Mouse (Mus musculus) liver, embryonic 13.5 days (tissue): ENCODE results near the gene Gm5136. TPM values are rescaled to one million over a fixed set of nuclear protein-coding genes. Genes with fewer than 3 reads are reported as not detected.

Source experiments
- ATAC-seq: fragments of 200-750 bp; cut with Nextera tagmentation; 2 replicates; pipeline ENCODE4 v1.8.0; 2017; ENCODE audit warnings: low read depth, mild to moderate bottlenecking, moderate number of reproducible peaks, moderate library complexity
- DNase-seq: peaks from one replicate; pipeline ENCODE4 v3.0.0; 2022
- H3K27ac ChIP-seq: fragments of 300-500 bp; sonication (generic); 2 replicates; pipeline ENCODE4 v1.5.1; 2015; ENCODE audit warnings: moderate library complexity, mild to moderate bottlenecking, inconsistent platforms
- H3K27me3 ChIP-seq: fragments of 300-500 bp; sonication (generic); 2 replicates; pipeline ENCODE4 v1.6.1; 2015; ENCODE audit warnings: mild to moderate bottlenecking, inconsistent platforms
- H3K36me3 ChIP-seq: fragments of 300-500 bp; sonication (generic); 2 replicates; pipeline ENCODE4 v1.6.1; 2015; ENCODE audit warnings: mild to moderate bottlenecking, inconsistent platforms
- H3K4me1 ChIP-seq: fragments of 300-500 bp; sonication (generic); replicated peaks from 2 replicates; pipeline ENCODE4 v1.6.1; 2015; ENCODE audit warnings: inconsistent platforms
- H3K4me2 ChIP-seq: fragments of 300-500 bp; sonication (generic); 2 replicates; pipeline ENCODE4 v1.6.1; 2015; ENCODE audit warnings: inconsistent platforms, mild to moderate bottlenecking, moderate library complexity
- H3K4me3 ChIP-seq: fragments of 300-500 bp; sonication (generic); replicated peaks from 2 replicates; pipeline ENCODE4 v1.5.1; 2015; ENCODE audit warnings: mild to moderate bottlenecking, inconsistent platforms
- H3K9ac ChIP-seq: fragments of 300-500 bp; sonication (generic); 2 replicates; pipeline ENCODE4 v1.6.1; 2015; ENCODE audit warnings: mild to moderate bottlenecking, inconsistent platforms
- H3K9me3 ChIP-seq: fragments of 300-500 bp; sonication (generic); replicated peaks from 2 replicates; pipeline ENCODE4 v1.6.1; 2016; ENCODE audit warnings: inconsistent platforms
- WGBS: fragments of 180-500 bp; shearing (Covaris S2); methylation state at CpG from one replicate; pipeline ENCODE4 v1.1.7; 2015; ENCODE audit not compliant: insufficient replicate concordance; 5-methylcytosine and 5-hydroxymethylcytosine counted together
- polyA plus RNA-seq: library from polyadenylated mRNA; unstranded; fragments of >200 nt; fragmentation: Nextera tagmentation; extraction: Ambion mirVana; gene quantifications from 2 replicates; pipeline ENCODE4 v1.2.1, GENCODE M21; 2015

Gene Gm5136
- not detected in 2 replicates for polyA plus RNA-seq

DNA sequence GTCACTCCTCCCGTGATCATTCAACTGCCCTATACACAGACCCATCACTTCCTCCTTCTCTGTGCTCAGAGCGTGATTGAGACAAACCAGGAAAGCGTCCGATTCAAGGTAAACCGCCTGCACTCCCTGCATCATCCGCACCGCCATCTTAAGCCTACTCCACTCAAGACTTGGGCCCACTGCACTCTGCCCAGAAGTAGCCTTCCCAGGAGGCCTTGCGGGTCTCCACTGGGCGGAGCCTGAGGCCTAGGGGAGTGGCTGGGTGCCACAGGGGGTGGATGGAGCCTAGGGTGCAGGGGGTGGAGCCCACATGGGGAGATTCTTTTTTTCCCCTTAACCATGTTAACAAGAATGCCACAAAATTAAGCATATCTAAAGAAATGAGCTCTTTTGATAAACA, at the start of gene Gm5136:
Gene Gm5136, minus strand, starts transcription at position 215 of the 400 bp plus-strand sequence.
- no peak for ATAC-seq
- H3K4me3 ChIP-seq: no peak within 1 kb of the TSS
- no peaks in the 10 kb centered on the region for H3K9me3 ChIP-seq
- no peaks in the 10 kb centered on the region for H3K4me1 ChIP-seq
- WGBS: 76% methylated on average over 9 of the region's 9 CpGs
- no peak within 1 kb of the TSS for H3K9ac ChIP-seq
- H3K27ac ChIP-seq: no peak within 1 kb of the TSS
- no peak within 1 kb of the TSS for H3K4me2 ChIP-seq
- no peaks in the 10 kb centered on the region for H3K36me3 ChIP-seq
- H3K27me3 ChIP-seq: no peaks in the 10 kb centered on the region
- no peak for DNase-seq

GRCm38 (mm10) chr10:108743759-108744158, 43.8 kb upstream of the Gm5136 start:
- Histone ChIP-seq H3K27ac (no peak overlapping the region), H3K4me3 (no peak overlapping the region), H3K4me2 (no peak overlapping the region), H3K9me3 (no peaks in the 10 kb centered on the region), H3K4me1 (no peaks in the 10 kb centered on the region), H3K9ac (no peak overlapping the region), H3K27me3 (no peaks in the 10 kb centered on the region), H3K36me3 (no peaks in the 10 kb centered on the region)
- 48% methylated on average over 2 of the region's 2 CpGs for WGBS
- ATAC-seq (no peak), DNase-seq (no peak)

- H3K4me2 ChIP-seq: no peak overlapping the region
- no peak for DNase-seq
- H3K27ac ChIP-seq: no peak overlapping the region
- no peaks in the 10 kb centered on the region for H3K27me3 ChIP-seq
- no peaks in the 10 kb centered on the region for H3K9me3 ChIP-seq
- ATAC-seq: no peak
- no peaks in the 10 kb centered on the region for H3K36me3 ChIP-seq
- no peaks in the 10 kb centered on the region for H3K4me1 ChIP-seq
- H3K4me3 ChIP-seq: no peak overlapping the region
- H3K9ac ChIP-seq: no peak overlapping the region
- 50% methylated on average over 2 of the region's 2 CpGs for WGBS
These were observed 34.0 kb upstream of the Gm5136 start for GRCm38 (mm10) chr10:108733982-108734381.

DNA sequence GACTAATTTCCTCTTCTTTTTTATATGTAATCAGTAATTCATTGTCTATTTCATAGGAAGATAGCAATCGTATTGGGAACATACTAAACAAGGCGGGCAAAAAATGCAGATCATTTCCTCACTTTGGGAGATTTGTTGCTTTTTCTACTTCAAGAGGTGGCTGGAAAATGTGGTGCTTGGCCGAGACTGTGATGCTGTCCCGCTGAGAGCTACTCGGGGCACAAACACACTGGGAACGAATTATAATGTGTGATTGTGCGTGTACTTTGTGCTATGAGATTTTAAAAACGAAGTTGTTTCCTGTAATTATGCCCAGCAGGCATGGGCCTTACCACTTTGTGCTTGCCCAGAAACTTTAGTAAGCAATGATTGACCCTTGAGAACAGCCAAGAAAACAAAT, 29.0 kb upstream of the Gm5136 start:
- DNase-seq: no peak
- H3K27me3 ChIP-seq: no peaks in the 10 kb centered on the region
- no peak overlapping the region for H3K4me2 ChIP-seq
- no peaks in the 10 kb centered on the region for H3K9me3 ChIP-seq
- no peak overlapping the region for H3K9ac ChIP-seq
- no peak overlapping the region for H3K27ac ChIP-seq
- no peaks in the 10 kb centered on the region for H3K4me1 ChIP-seq
- ATAC-seq: no peak
- 67% methylated on average over 8 of the region's 8 CpGs for WGBS
- no peaks in the 10 kb centered on the region for H3K36me3 ChIP-seq
- H3K4me3 ChIP-seq: no peak overlapping the region

GRCm38 (mm10) chr10:108726391-108726790, 26.4 kb upstream of the Gm5136 start:
- no peak for DNase-seq
- H3K9ac ChIP-seq: no peak overlapping the region
- no peaks in the 10 kb centered on the region for H3K4me1 ChIP-seq
- no peak overlapping the region for H3K4me3 ChIP-seq
- H3K27ac ChIP-seq: no peak overlapping the region
- H3K36me3 ChIP-seq: no peaks in the 10 kb centered on the region
- H3K9me3 ChIP-seq: no peaks in the 10 kb centered on the region
- no peak for ATAC-seq
- no peak overlapping the region for H3K4me2 ChIP-seq
- H3K27me3 ChIP-seq: no peaks in the 10 kb centered on the region
- WGBS: 56% methylated on average over 4 of the region's 4 CpGs

DNA sequence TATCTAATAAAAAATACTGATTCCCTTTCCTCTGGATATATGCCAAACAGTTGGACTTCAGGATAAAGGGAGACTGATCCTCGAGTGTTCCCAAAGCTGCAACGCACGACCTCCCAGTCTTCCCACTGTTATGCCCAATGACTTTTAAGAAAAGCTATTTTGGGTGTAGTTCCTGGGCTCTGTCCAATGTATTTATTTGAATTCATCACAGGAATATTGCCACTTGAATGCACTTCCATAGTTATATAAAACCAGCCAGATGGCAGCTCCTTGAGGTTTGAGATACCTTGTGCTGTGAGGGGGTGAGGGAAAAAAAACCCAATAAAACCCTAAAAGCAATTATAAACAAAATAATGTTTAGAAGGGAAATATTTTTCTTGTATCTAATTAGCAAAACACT, 24.9 kb upstream of the Gm5136 start:
- Histone ChIP-seq H3K4me3 (no peak overlapping the region), H3K27ac (no peak overlapping the region), H3K36me3 (no peaks in the 10 kb centered on the region), H3K27me3 (no peaks in the 10 kb centered on the region), H3K9me3 (no peaks in the 10 kb centered on the region), H3K9ac (no peak overlapping the region), H3K4me2 (no peak overlapping the region), H3K4me1 (no peaks in the 10 kb centered on the region)
- ATAC-seq: no peak
- 66% methylated on average over 3 of the region's 3 CpGs for WGBS
- DNase-seq: no peak

- H3K27ac ChIP-seq: no peak overlapping the region
- WGBS: 45% methylated on average over 5 of the region's 5 CpGs
- no peak overlapping the region for H3K4me2 ChIP-seq
- H3K36me3 ChIP-seq: no peaks in the 10 kb centered on the region
- DNase-seq (no peak), ATAC-seq (no peak)
- H3K4me1 ChIP-seq: no peaks in the 10 kb centered on the region
- H3K27me3 ChIP-seq: no peaks in the 10 kb centered on the region
- H3K9ac ChIP-seq: no peak overlapping the region
- no peak overlapping the region for H3K4me3 ChIP-seq
- 0 out of 2 replicates have a peak, but pooled peaks cover 3% of the 10 kb centered on the region for H3K9me3 ChIP-seq
These were observed 10.6 kb upstream of the Gm5136 start for GRCm38 (mm10) chr10:108710514-108710913.

GRCm38 (mm10) chr10:108705658-108706057, 5.7 kb upstream of the Gm5136 start:
- 64% methylated on average over 3 of the region's 3 CpGs for WGBS
- H3K4me2 ChIP-seq: no peak overlapping the region
- H3K9ac ChIP-seq: no peak overlapping the region
- ATAC-seq: no peak
- no peak for DNase-seq
- H3K9me3 ChIP-seq: 0 out of 2 replicates have a peak, but pooled peaks cover 3% of the 10 kb centered on the region
- no peak overlapping the region for H3K4me3 ChIP-seq
- no peaks in the 10 kb centered on the region for H3K27me3 ChIP-seq
- H3K4me1 ChIP-seq: no peaks in the 10 kb centered on the region
- H3K36me3 ChIP-seq: no peaks in the 10 kb centered on the region
- H3K27ac ChIP-seq: no peak overlapping the region

- DNase-seq (no peak), ATAC-seq (no peak)
- no peak overlapping the region for H3K27ac ChIP-seq
- WGBS: 71% methylated on average over 14 of the region's 14 CpGs
- H3K9me3 ChIP-seq: 0 out of 2 replicates have a peak, but pooled peaks cover 3% of the 10 kb centered on the region
- H3K4me2 ChIP-seq: no peak overlapping the region
- no peaks in the 10 kb centered on the region for H3K4me1 ChIP-seq
- H3K36me3 ChIP-seq: no peaks in the 10 kb centered on the region
- H3K4me3 ChIP-seq: no peak overlapping the region
- H3K27me3 ChIP-seq: no peaks in the 10 kb centered on the region
- no peak overlapping the region for H3K9ac ChIP-seq
These were observed 1.6 kb upstream of the Gm5136 start for GRCm38 (mm10) chr10:108701361-108702128.

DNA sequence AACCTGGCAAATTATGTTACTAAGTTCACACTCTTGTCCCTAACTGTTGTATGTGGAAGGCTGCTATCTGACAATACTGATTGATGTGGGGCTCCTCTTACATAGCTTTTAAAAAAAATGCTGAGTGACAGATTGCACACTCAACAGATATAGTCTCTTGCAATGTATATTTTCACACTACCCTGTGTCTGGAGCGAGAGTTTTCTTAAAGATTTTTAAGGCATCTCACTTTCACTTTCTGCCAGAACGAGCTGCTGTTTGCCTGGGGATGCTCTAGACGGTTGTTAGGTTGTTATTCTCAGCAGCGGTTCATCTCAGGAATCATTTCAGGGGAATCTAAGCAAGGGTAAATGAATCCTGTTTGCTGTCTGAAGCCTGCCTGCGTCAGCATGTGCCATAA, 2.9 kb downstream of the Gm5136 start:
- H3K27ac ChIP-seq: no peak overlapping the region
- H3K4me2 ChIP-seq: no peak overlapping the region
- H3K4me1 ChIP-seq: no peaks in the 10 kb centered on the region
- no peak overlapping the region for H3K4me3 ChIP-seq
- no peaks in the 10 kb centered on the region for H3K36me3 ChIP-seq
- DNase-seq (no peak), ATAC-seq (no peak)
- H3K27me3 ChIP-seq: no peaks in the 10 kb centered on the region
- no peaks in the 10 kb centered on the region for H3K9me3 ChIP-seq
- 52% methylated on average over 5 of the region's 5 CpGs for WGBS
- H3K9ac ChIP-seq: no peak overlapping the region

GRCm38 (mm10) chr10:108690954-108691353, 9.0 kb downstream of the Gm5136 start:
- H3K4me1 ChIP-seq: no peaks in the 10 kb centered on the region
- no peaks in the 10 kb centered on the region for H3K36me3 ChIP-seq
- H3K4me2 ChIP-seq: no peak overlapping the region
- no peak overlapping the region for H3K9ac ChIP-seq
- WGBS: 56% methylated on average over 9 of the region's 9 CpGs
- DNase-seq: no peak
- H3K27ac ChIP-seq: no peak overlapping the region
- no peaks in the 10 kb centered on the region for H3K9me3 ChIP-seq
- no peak for ATAC-seq
- H3K4me3 ChIP-seq: no peak overlapping the region
- H3K27me3 ChIP-seq: no peaks in the 10 kb centered on the region

- H3K9ac ChIP-seq: no peak overlapping the region
- DNase-seq (no peak), ATAC-seq (no peak)
- no peak overlapping the region for H3K4me3 ChIP-seq
- no peaks in the 10 kb centered on the region for H3K4me1 ChIP-seq
- H3K27me3 ChIP-seq: no peaks in the 10 kb centered on the region
- H3K4me2 ChIP-seq: no peak overlapping the region
- no peaks in the 10 kb centered on the region for H3K9me3 ChIP-seq
- H3K27ac ChIP-seq: no peak overlapping the region
- 44% methylated on average over 4 of the region's 4 CpGs for WGBS
- H3K36me3 ChIP-seq: no peaks in the 10 kb centered on the region
These were observed 13.3 kb downstream of the Gm5136 start for GRCm38 (mm10) chr10:108686696-108687095.
